In the genomic region with DNA sequence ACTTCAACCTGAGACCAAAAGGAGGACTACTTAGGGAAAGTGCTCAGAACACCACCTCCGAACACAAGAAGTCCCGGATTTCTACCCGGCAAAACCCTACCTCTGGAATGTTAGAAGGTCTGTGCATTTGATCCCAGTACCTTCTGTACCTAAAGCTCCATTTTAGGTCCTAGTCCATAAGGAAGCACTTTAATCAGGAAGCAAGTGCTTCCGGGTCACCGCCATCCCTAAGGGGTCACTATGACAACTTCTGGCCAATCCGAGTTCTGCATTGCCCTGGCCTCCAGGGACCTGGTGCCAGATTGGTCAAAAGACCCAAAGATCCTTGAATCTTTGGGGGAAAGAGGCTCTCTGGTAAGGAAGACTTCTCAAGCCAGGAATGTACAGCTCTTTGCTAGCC, we compare ENCODE assay signal across 24 mouse cellular contexts. TPM values are rescaled to one million over a fixed set of nuclear protein-coding genes. Genes with fewer than 3 reads are reported as not detected.
DNase-seq lines count a peak whose midpoint lies in the region; ATAC-seq and TF ChIP-seq lines count a peak whose summit lies in the region.
"Had no signal": no experiment of that assay in that cellular context is flagged by ENCODE, and none has a peak within 500 bp of the region (broad histone marks: within the 10 kb centered on the region; RNA-seq: fewer than 3 reads in every experiment).

No protein-coding gene starts in this region.

- H3K9ac ChIP-seq in limb, embryonic 11.5 days (ENCODE audit: low read length) = no peak overlapping the region
- H3K9ac ChIP-seq in ES-E14 (ENCODE audit: insufficient read depth, low read depth, low read length, poor library complexity, severe bottlenecking) = peak overlapping the region; percentile 83
- H3K9ac ChIP-seq in kidney, embryonic 16.5 days (replicated peaks; ENCODE audit: low read length) = no peak overlapping the region
- H3K9ac ChIP-seq: limb, embryonic 15.5 days; liver, embryonic 14.5 days; lung, embryonic 14.5 days had no signal

- 59% methylated on average over 6 of the region's 6 CpGs for WGBS in limb, embryonic 11.5 days
- WGBS in limb, embryonic 10.5 days = 68% methylated on average over 6 of the region's 6 CpGs
- WGBS in kidney, embryonic 16.5 days = 61% methylated on average over 6 of the region's 6 CpGs

- H3K36me3 ChIP-seq in limb, embryonic 11.5 days (ENCODE audit: control insufficient read depth, insufficient read depth, low read length) = no peaks in the 10 kb centered on the region
- H3K36me3 ChIP-seq in limb, embryonic 10.5 days = no peaks in the 10 kb centered on the region
- H3K36me3 ChIP-seq in E14TG2a.4 (ENCODE audit: insufficient read depth, low read length) (no peaks in the 10 kb centered on the region), ES-E14 (ENCODE audit: control insufficient read depth, insufficient read depth, low read length, poor library complexity, severe bottlenecking) (no peaks in the 10 kb centered on the region)
- no peaks in the 10 kb centered on the region for H3K36me3 ChIP-seq in kidney, embryonic 16.5 days (ENCODE audit: insufficient read depth, low read length)
- H3K36me3 ChIP-seq: heart, embryonic 13.5 days; limb, embryonic 15.5 days; neural tube, embryonic 13.5 days had no signal

- 0 out of 2 replicates have a peak, but pooled peaks cover 3% of the 10 kb centered on the region for H3K4me1 ChIP-seq in limb, embryonic 11.5 days (ENCODE audit: control insufficient read depth, insufficient read depth, low read length)
- H3K4me1 ChIP-seq in limb, embryonic 10.5 days = peaks cover 11% of the 10 kb centered on the region
- H3K4me1 ChIP-seq in E14TG2a.4 (replicated peaks; ENCODE audit: low read depth, low read length) (peaks cover 37% of the 10 kb centered on the region), ES-E14 (ENCODE audit: control insufficient read depth in 2 of 2, insufficient read depth in 2 of 2, low read length in 2 of 2, poor library complexity in 1 of 2) (peaks cover 0 to 2% of the 10 kb centered on the region in 2 experiments; a peak in 2 of 4 replicates)
- H3K4me1 ChIP-seq in kidney, embryonic 16.5 days (ENCODE audit: insufficient read depth, low read length) = 0 out of 2 replicates have a peak, but pooled peaks cover 6% of the 10 kb centered on the region
- H3K4me1 ChIP-seq: heart, embryonic 13.5 days had no signal

- in situ Hi-C loops in ES-E14 (cut with MboI; ENCODE audit: low sequenced_read_pairs in 2 of 2, unreplicated experiment in 2 of 2) = no loop called here

- TF ChIP-seq CTCF in E14TG2a.4 (conservative IDR thresholded peaks at IDR 0.05; ENCODE audit: low read length) = no peak

- H3K4me3 ChIP-seq in limb, embryonic 11.5 days (ENCODE audit: low read depth, low read length) = no peak overlapping the region
- H3K4me3 ChIP-seq in limb, embryonic 10.5 days = no peak overlapping the region
- peak overlapping the region; percentile 81 for H3K4me3 ChIP-seq in E14TG2a.4 (replicated peaks; ENCODE audit: low read length)
- H3K4me3 ChIP-seq in ES-E14 (ENCODE audit: insufficient read depth in 1 of 2, low read depth in 1 of 2, low read length in 2 of 2, poor library complexity in 1 of 2, severe bottlenecking in 1 of 2) = peak overlapping the region; percentile 69 to 76
- H3K4me3 ChIP-seq in kidney, embryonic 16.5 days (ENCODE audit: low read length) = no peak overlapping the region
- H3K4me3 ChIP-seq: heart, adult 2 months; limb, embryonic 15.5 days; myocyte had no signal

- DNase-seq in limb, embryonic 11.5 days (ENCODE audit: low spot score) = peak; percentile 39
- no peak for DNase-seq in limb, embryonic 10.5 days (ENCODE audit: low spot score)
- DNase-seq in ES-E14 (ENCODE audit: low read depth, low spot score) = peak; percentile 85
- DNase-seq in embryo, embryonic 11 days = peak; percentile 49
- no peak for DNase-seq in urinary bladder, postnatal 4 days (ENCODE audit: low spot score in 2 of 2)
- DNase-seq: adrenal gland, postnatal 10 days; cerebellum, adult 18-20 months; gastrocnemius, postnatal 25 days; heart, adult 2 months; heart, postnatal 14 days; layer of hippocampus, adult 9-11 months; lung, embryonic 14.5 days; midbrain, embryonic 14.5 days; thymus, postnatal 36 days had no signal

- H3K4me2 ChIP-seq in limb, embryonic 11.5 days (ENCODE audit: low read depth, severe bottlenecking) = no peak overlapping the region
- no peak overlapping the region for H3K4me2 ChIP-seq in kidney, embryonic 16.5 days (replicated peaks; ENCODE audit: low read depth, low read length)

- H3K27ac ChIP-seq in limb, embryonic 11.5 days (replicated peaks; ENCODE audit: low read depth, low read length) = no peak overlapping the region
- H3K27ac ChIP-seq in limb, embryonic 10.5 days = no peak overlapping the region
- H3K27ac ChIP-seq in ES-E14 (ENCODE audit: insufficient read depth, low read depth, low read length, poor library complexity, severe bottlenecking) = peak overlapping the region; percentile 49; the same call in 1 of the 2 replicates
- H3K27ac ChIP-seq in kidney, embryonic 16.5 days (ENCODE audit: low read length) = no peak overlapping the region
- H3K27ac ChIP-seq: heart, adult 2 months; heart, embryonic 13.5 days; kidney, postnatal 0 days; limb, embryonic 15.5 days; liver, embryonic 14.5 days; neural tube, embryonic 13.5 days had no signal

- no peaks in the 10 kb centered on the region for H3K9me3 ChIP-seq in limb, embryonic 11.5 days (ENCODE audit: control insufficient read depth, low read length)
- no peaks in the 10 kb centered on the region for H3K9me3 ChIP-seq in limb, embryonic 10.5 days (replicated peaks)
- no peaks in the 10 kb centered on the region for H3K9me3 ChIP-seq in E14TG2a.4 (ENCODE audit: low read length)
- no peaks in the 10 kb centered on the region for H3K9me3 ChIP-seq in ES-E14 (ENCODE audit: control insufficient read depth, insufficient read depth, low read depth, low read length)
- no peaks in the 10 kb centered on the region for H3K9me3 ChIP-seq in kidney, embryonic 16.5 days (ENCODE audit: low read length)
- H3K9me3 ChIP-seq: heart, embryonic 13.5 days; limb, embryonic 15.5 days; neural tube, embryonic 13.5 days had no signal

- H3K27me3 ChIP-seq in limb, embryonic 11.5 days (ENCODE audit: control insufficient read depth, insufficient read depth, low read length) = no peaks in the 10 kb centered on the region
- peaks cover 11% of the 10 kb centered on the region for H3K27me3 ChIP-seq in limb, embryonic 10.5 days (ENCODE audit: low read depth, poor library complexity, severe bottlenecking)
- no peaks in the 10 kb centered on the region for H3K27me3 ChIP-seq in E14TG2a.4 (ENCODE audit: insufficient read depth, low read length)
- H3K27me3 ChIP-seq in kidney, embryonic 16.5 days (ENCODE audit: insufficient read depth, low read length) = peaks cover 3% of the 10 kb centered on the region; the same call in 1 of the 2 replicates
- H3K27me3 ChIP-seq: Patski had no signal

- no peak for ATAC-seq in limb, embryonic 11.5 days (ENCODE audit: insufficient number of reproducible peaks, low FRiP score, low TSS enrichment, low read depth)
- no peak for ATAC-seq in kidney, embryonic 16.5 days (ENCODE audit: low FRiP score, low TSS enrichment)
- ATAC-seq: intestine, postnatal 0 days; Patski had no signal

TF ChIP-seq in ES-E14, 5 proteins besides CTCF, POLR2A, EP300 and RAD21:
- TF ChIP-seq ZNF384 (IDR thresholded peaks at IDR 0.05; ENCODE audit: low read depth, low read length) (no peak), CHD2 (IDR thresholded peaks at IDR 0.05; ENCODE audit: low read depth, low read length) (peak; percentile 86), MAFK (IDR thresholded peaks at IDR 0.05; ENCODE audit: insufficient read depth, low read depth, low read length) (no peak), HCFC1 (IDR thresholded peaks at IDR 0.05; ENCODE audit: borderline replicate concordance, insufficient read depth, low read length) (peak; percentile 69; the same call in 1 of the 2 replicates)

RNA-seq across cellular contexts. Expression of a gene that starts 31.8 kb away (rescaled TPM):
- 121 and 131 TPM in 2 replicates for polyA plus RNA-seq in limb, embryonic 11.5 days (2014; fragmentation: Nextera tagmentation; extraction: Ambion mirVana)
- polyA plus RNA-seq in limb, embryonic 10.5 days (2016; fragmentation: Nextera tagmentation; extraction: Ambion mirVana) = 158 and 194 TPM in 2 replicates
- total RNA-seq in ES-E14 (2012; rRNA removed) = 194 and 278 TPM in 2 replicates
- polyA plus RNA-seq in kidney, embryonic 16.5 days (2015; fragmentation: Nextera tagmentation; extraction: Ambion mirVana) = 59.9 and 63.7 TPM in 2 replicates

RNA-seq across cellular contexts. Expression of a gene that starts 52.1 kb away (rescaled TPM):
- 40.9 and 47.0 TPM in 2 replicates for polyA plus RNA-seq in limb, embryonic 11.5 days (2014; fragmentation: Nextera tagmentation; extraction: Ambion mirVana)
- polyA plus RNA-seq in limb, embryonic 10.5 days (2016; fragmentation: Nextera tagmentation; extraction: Ambion mirVana) = 39.1 and 41.7 TPM in 2 replicates
- 68.4 and 107 TPM in 2 replicates for total RNA-seq in ES-E14 (2012; rRNA removed)
- 42.0 and 43.9 TPM in 2 replicates for polyA plus RNA-seq in kidney, embryonic 16.5 days (2015; fragmentation: Nextera tagmentation; extraction: Ambion mirVana)

Comparison
In these comparisons a context has a peak if more than half of its experiments do, and no peak if none do; other contexts are left out.
1. DNase-seq: peak in limb, embryonic 11.5 days (single experiment), ES-E14 (single experiment) and embryo, embryonic 11 days (single experiment); none in limb, embryonic 10.5 days (single experiment) and urinary bladder, postnatal 4 days (0 of 2).
2. H3K4me3 ChIP-seq: peak in E14TG2a.4 (single experiment) and ES-E14 (2 of 2); none in limb, embryonic 11.5 days (single experiment), limb, embryonic 10.5 days (single experiment) and kidney, embryonic 16.5 days (single experiment).